Mouse (Mus musculus) midbrain, embryonic 14.5 days (tissue): ENCODE results near the gene Dcaf10. TPM values are rescaled to one million over a fixed set of nuclear protein-coding genes. Genes with fewer than 3 reads are reported as not detected.
A peak's percentile ranks its signal among the peaks of the same experiment; 100 is the strongest.

ENCODE experiments used
- ATAC-seq: fragments of 200-750 bp; cut with Nextera tagmentation; 2 replicates; pipeline ENCODE4 v1.8.0; 2017; ENCODE audit warnings: moderate number of reproducible peaks, moderate library complexity; ENCODE audit not compliant: low FRiP score, low TSS enrichment
- DNase-seq: peaks from one replicate; pipeline ENCODE4 v3.0.0-alpha.2; 2015
- H3K27ac ChIP-seq: fragments of 300-500 bp; sonication (generic); replicated peaks from 2 replicates; pipeline ENCODE4 v1.5.1; 2014; ENCODE audit warnings: mild to moderate bottlenecking, low read depth, low read length, moderate library complexity
- H3K27me3 ChIP-seq: fragments of 300-500 bp; sonication (generic); 2 replicates; pipeline ENCODE4 v1.6.1; 2014; ENCODE audit warnings: low read length, control low read depth, mixed read lengths; ENCODE audit not compliant: control insufficient read depth, insufficient read depth
- H3K36me3 ChIP-seq: fragments of 300-500 bp; sonication (generic); 2 replicates; pipeline ENCODE4 v1.6.1; 2014; ENCODE audit warnings: low read length, control low read depth; ENCODE audit not compliant: control insufficient read depth, insufficient read depth
- H3K4me1 ChIP-seq: fragments of 300-500 bp; sonication (generic); 2 replicates; pipeline ENCODE4 v1.6.1; 2014; ENCODE audit warnings: mild to moderate bottlenecking, antibody characterized with exemption, low read length, control low read depth; ENCODE audit not compliant: control insufficient read depth, insufficient read depth
- H3K4me2 ChIP-seq: fragments of 300-500 bp; sonication (generic); 2 replicates; pipeline ENCODE4 v1.6.1; 2014; ENCODE audit warnings: mild to moderate bottlenecking, low read length, moderate library complexity
- H3K4me3 ChIP-seq: fragments of 300-500 bp; sonication (generic); replicated peaks from 2 replicates; pipeline ENCODE4 v1.5.1; 2014; ENCODE audit warnings: low read depth, low read length
- H3K9ac ChIP-seq: fragments of 300-500 bp; sonication (generic); replicated peaks from 2 replicates; pipeline ENCODE4 v1.6.1; 2014; ENCODE audit warnings: mild to moderate bottlenecking, low read length, moderate library complexity
- H3K9me3 ChIP-seq: fragments of 300-500 bp; sonication (generic); 2 replicates; pipeline ENCODE4 v1.6.1; 2016; ENCODE audit warnings: low read length, control low read depth, mixed read lengths; ENCODE audit not compliant: control insufficient read depth
- WGBS: fragments of 180-500 bp; shearing (Covaris S2); extraction: QIAGEN DNeasy Blood & Tissue Kit; methylation state at CpG from one replicate; pipeline ENCODE4 v1.1.7; 2014; 5-methylcytosine and 5-hydroxymethylcytosine counted together
- microRNA-seq: library from miRNA; unstranded; fragments of <30 nt; microRNA quantifications from one replicate; pipeline ENCODE4, GENCODE M21; 2016
- polyA plus RNA-seq: library from polyadenylated mRNA; unstranded; fragments of >200 nt; fragmentation: Nextera tagmentation; extraction: Ambion mirVana; gene quantifications from 2 replicates; pipeline ENCODE4 v1.2.1, GENCODE M21; 2014

Gene Dcaf10
- polyA plus RNA-seq, 1 experiment from 2014 or later = 14.6 TPM

GRCm38 (mm10) chr4:45420733-45421132, 78.8 kb downstream of the Dcaf10 start:
- no peaks in the 10 kb centered on the region for H3K9me3 ChIP-seq
- H3K4me1 ChIP-seq = peaks cover 11% of the 10 kb centered on the region
- H3K9ac ChIP-seq = no peak overlapping the region
- ATAC-seq (no peak), DNase-seq (no peak)
- H3K27ac ChIP-seq = 0 out of 2 replicates have a peak overlapping the region, but pooled peaks have one; percentile 8
- H3K27me3 ChIP-seq = no peaks in the 10 kb centered on the region
- H3K4me3 ChIP-seq = no peak overlapping the region
- 29% methylated on average over 3 of the region's 3 CpGs for WGBS
- no peak overlapping the region for H3K4me2 ChIP-seq
- no peaks in the 10 kb centered on the region for H3K36me3 ChIP-seq

GRCm38 (mm10) chr4:45421519-45422260, 79.8 kb downstream of the Dcaf10 start:
- DNase-seq (no peak), ATAC-seq (no peak)
- H3K4me1 ChIP-seq = peaks cover 15% of the 10 kb centered on the region
- H3K9ac ChIP-seq = no peak overlapping the region
- H3K27ac ChIP-seq = no peak overlapping the region
- no peak overlapping the region for H3K4me2 ChIP-seq
- 72% methylated on average over 11 of the region's 11 CpGs for WGBS
- no peaks in the 10 kb centered on the region for H3K27me3 ChIP-seq
- no peak overlapping the region for H3K4me3 ChIP-seq
- no peaks in the 10 kb centered on the region for H3K9me3 ChIP-seq
- no peaks in the 10 kb centered on the region for H3K36me3 ChIP-seq

DNA sequence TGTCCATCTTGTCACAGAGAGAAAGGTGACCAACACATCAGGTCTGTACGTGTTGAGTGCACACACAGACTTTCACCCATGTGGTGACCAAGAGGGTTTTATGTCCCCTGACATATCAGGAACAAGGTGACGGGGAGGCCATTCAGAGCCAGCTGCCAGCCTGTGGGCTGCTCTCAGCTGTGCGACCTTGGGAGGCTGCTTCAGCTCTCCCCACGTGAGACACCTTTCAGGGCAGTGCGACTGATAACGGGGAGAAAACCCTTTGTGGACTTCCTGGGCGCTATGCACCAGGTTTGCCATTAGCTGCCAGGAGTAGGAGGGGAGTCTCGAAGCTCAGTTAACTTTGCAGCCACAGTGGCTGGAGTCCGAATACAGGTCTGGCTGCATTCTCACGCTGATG, 80.7 kb downstream of the Dcaf10 start:
- H3K36me3 ChIP-seq = no peaks in the 10 kb centered on the region
- H3K27ac ChIP-seq = no peak overlapping the region
- H3K4me3 ChIP-seq = no peak overlapping the region
- H3K27me3 ChIP-seq = no peaks in the 10 kb centered on the region
- DNase-seq (no peak), ATAC-seq (no peak)
- no peak overlapping the region for H3K9ac ChIP-seq
- no peaks in the 10 kb centered on the region for H3K9me3 ChIP-seq
- H3K4me2 ChIP-seq = no peak overlapping the region
- WGBS = 90% methylated on average over 10 of the region's 10 CpGs
- H3K4me1 ChIP-seq = peaks cover 23% of the 10 kb centered on the region

DNA sequence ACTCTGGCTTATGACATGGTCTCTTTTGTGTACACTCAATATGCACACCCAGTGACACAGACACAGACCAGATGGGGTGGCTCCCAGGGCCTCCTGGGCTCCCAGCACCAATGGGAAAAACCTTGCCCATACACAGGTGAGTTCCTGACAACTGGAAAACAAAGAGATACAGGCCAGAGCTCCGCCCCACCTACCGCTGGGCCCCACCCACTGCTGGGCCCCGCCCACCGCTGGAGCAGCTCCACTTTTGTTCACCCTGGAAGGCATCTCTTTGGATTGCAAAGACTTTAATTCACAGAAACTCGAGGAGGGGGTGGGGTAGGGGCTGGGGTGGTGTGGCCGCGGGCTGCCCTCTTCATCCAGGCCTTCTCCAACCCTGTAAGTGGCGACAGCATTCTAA, 81.5 kb downstream of the Dcaf10 start:
- no peak overlapping the region for H3K27ac ChIP-seq
- H3K9ac ChIP-seq = no peak overlapping the region
- H3K36me3 ChIP-seq = no peaks in the 10 kb centered on the region
- no peak overlapping the region for H3K4me3 ChIP-seq
- DNase-seq = no peak
- no peaks in the 10 kb centered on the region for H3K9me3 ChIP-seq
- 17% methylated on average over 8 of the region's 8 CpGs for WGBS
- H3K27me3 ChIP-seq = no peaks in the 10 kb centered on the region
- no peak for ATAC-seq
- H3K4me2 ChIP-seq = no peak overlapping the region
- H3K4me1 ChIP-seq = peaks cover 23% of the 10 kb centered on the region

GRCm38 (mm10) chr4:45426724-45427457, 85.0 kb downstream of the Dcaf10 start:
- ATAC-seq (peak; percentile 41; the same call in 1 of the 2 replicates), DNase-seq (peak; percentile 69)
- 31% methylated on average over 13 of the region's 13 CpGs for WGBS
- Histone ChIP-seq H3K36me3 (no peaks in the 10 kb centered on the region), H3K9me3 (no peaks in the 10 kb centered on the region), H3K4me1 (peaks cover 12% of the 10 kb centered on the region), H3K27me3 (no peaks in the 10 kb centered on the region), H3K4me2 (no peak overlapping the region), H3K27ac (no peak overlapping the region), H3K9ac (no peak overlapping the region), H3K4me3 (no peak overlapping the region)

Small RNA genes within 50 kb of the gene (microRNA-seq; reads per million reads assigned to microRNA genes)
- gene Gm25692 = not detected

Other genes starting within 250 kb of the Dcaf10 start
- gene Tomm5, start 234.0 kb upstream of the Dcaf10 start, polyA plus RNA-seq = 157 and 179 TPM in 2 replicates
- 0.80 and 1.5 TPM in 2 replicates for gene Frmpd1, start 157.2 kb upstream of the Dcaf10 start, polyA plus RNA-seq
- 25.5 and 28.2 TPM in 2 replicates for gene Trmt10b, start 45.0 kb upstream of the Dcaf10 start, polyA plus RNA-seq
- gene Exosc3, start 631 bp downstream of the Dcaf10 start, polyA plus RNA-seq = 38.6 and 42.0 TPM in 2 replicates
- gene Slc25a51, start 66.7 kb downstream of the Dcaf10 start, polyA plus RNA-seq = 79.5 and 83.4 TPM in 2 replicates
- gene Shb, start 190.4 kb downstream of the Dcaf10 start, polyA plus RNA-seq = 10.2 and 10.4 TPM in 2 replicates